Mouse (Mus musculus) forebrain, embryonic 12.5 days (tissue): ENCODE measurements at regions not wholly inside any gene's neighbourhood (a gene's known extent, or its start where the extent isn't known, plus 50 kb on each side); places are given as distances from the start of the nearest gene placed in this dataset.

ENCODE experiments used
- ATAC-seq: fragments of 200-750 bp; cut with Nextera tagmentation; 2 replicates; pipeline ENCODE4 v1.8.0; 2017; ENCODE audit warnings: moderate TSS enrichment; ENCODE audit not compliant: low FRiP score
- H3K27ac ChIP-seq: fragments of 300-500 bp; sonication (generic); 2 replicates; pipeline ENCODE4 v1.5.1; 2016; ENCODE audit warnings: mild to moderate bottlenecking
- H3K27me3 ChIP-seq: fragments of 300-500 bp; sonication (generic); 2 replicates; pipeline ENCODE4 v1.6.1; 2016; ENCODE audit warnings: mild to moderate bottlenecking
- H3K36me3 ChIP-seq: fragments of 300-500 bp; sonication (generic); replicated peaks from 2 replicates; pipeline ENCODE4 v1.6.1; 2016; ENCODE audit warnings: mild to moderate bottlenecking
- H3K4me1 ChIP-seq: fragments of 300-500 bp; sonication (generic); 2 replicates; pipeline ENCODE4 v1.6.1; 2016
- H3K4me2 ChIP-seq: fragments of 300-500 bp; sonication (generic); 2 replicates; pipeline ENCODE4 v1.6.1; 2016; ENCODE audit warnings: mild to moderate bottlenecking, moderate library complexity
- H3K4me3 ChIP-seq: fragments of 300-500 bp; sonication (generic); replicated peaks from 2 replicates; pipeline ENCODE4 v1.5.1; 2016; ENCODE audit warnings: mild to moderate bottlenecking
- H3K9ac ChIP-seq: fragments of 300-500 bp; sonication (generic); 2 replicates; pipeline ENCODE4 v1.6.1; 2016; ENCODE audit warnings: mild to moderate bottlenecking
- H3K9me3 ChIP-seq: fragments of 300-500 bp; sonication (generic); 2 replicates; pipeline ENCODE4 v1.6.1; 2016
- WGBS: fragments of 180-500 bp; shearing (Covaris S2); methylation state at CpG from one replicate; pipeline ENCODE4 v1.1.7; 2016; 5-methylcytosine and 5-hydroxymethylcytosine counted together

- 71% methylated on average over 1 of the region's 1 CpGs for WGBS
- no peak for ATAC-seq
- Histone ChIP-seq H3K9ac (no peak overlapping the region), H3K27ac (no peak overlapping the region), H3K36me3 (no peaks in the 10 kb centered on the region), H3K4me1 (no peaks in the 10 kb centered on the region), H3K27me3 (no peaks in the 10 kb centered on the region), H3K4me2 (no peak overlapping the region), H3K4me3 (no peak overlapping the region), H3K9me3 (no peaks in the 10 kb centered on the region)
Measured at GRCm38 (mm10) chr3:16369629-16370028, 363.4 kb upstream of the Gm5150 start.

DNA sequence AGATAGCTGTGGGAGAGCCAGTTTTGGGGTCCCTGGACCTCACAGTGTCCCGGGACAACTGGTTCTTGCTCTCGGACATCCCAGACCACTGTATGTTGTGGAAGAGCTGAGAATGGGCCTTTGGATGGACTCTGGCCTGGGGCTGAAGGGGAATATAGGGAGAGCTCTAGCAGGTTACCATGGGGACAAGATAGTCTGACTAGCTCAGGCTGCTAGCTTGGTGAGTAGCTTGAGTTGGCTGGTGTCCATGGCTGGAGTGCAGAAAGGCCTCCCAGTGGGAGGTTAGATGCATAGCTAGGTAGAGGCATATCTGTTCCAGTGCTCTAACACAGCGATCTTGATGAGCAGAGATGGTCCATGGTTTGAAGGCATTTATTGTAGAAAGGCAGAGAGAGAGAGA, 356.9 kb upstream of the Gm5150 start:
- ATAC-seq, result no peak
- H3K27me3 ChIP-seq, result no peaks in the 10 kb centered on the region
- no peak overlapping the region for H3K9ac ChIP-seq
- no peaks in the 10 kb centered on the region for H3K9me3 ChIP-seq
- H3K4me1 ChIP-seq, result no peaks in the 10 kb centered on the region
- no peak overlapping the region for H3K4me2 ChIP-seq
- H3K36me3 ChIP-seq, result no peaks in the 10 kb centered on the region
- H3K27ac ChIP-seq, result no peak overlapping the region
- WGBS, result 87% methylated on average over 3 of the region's 3 CpGs
- H3K4me3 ChIP-seq, result no peak overlapping the region

- ATAC-seq, result no peak
- Histone ChIP-seq H3K36me3 (no peaks in the 10 kb centered on the region), H3K4me1 (no peaks in the 10 kb centered on the region), H3K4me3 (no peak overlapping the region), H3K9ac (no peak overlapping the region), H3K27me3 (no peaks in the 10 kb centered on the region), H3K4me2 (no peak overlapping the region), H3K9me3 (no peaks in the 10 kb centered on the region), H3K27ac (no peak overlapping the region)
Measured at GRCm38 (mm10) chr3:16358999-16359398, 352.8 kb upstream of the Gm5150 start.

- H3K4me3 ChIP-seq, result no peak overlapping the region
- no peaks in the 10 kb centered on the region for H3K36me3 ChIP-seq
- no peak overlapping the region for H3K9ac ChIP-seq
- H3K9me3 ChIP-seq, result no peaks in the 10 kb centered on the region
- H3K27me3 ChIP-seq, result no peaks in the 10 kb centered on the region
- no peak overlapping the region for H3K27ac ChIP-seq
- no peaks in the 10 kb centered on the region for H3K4me1 ChIP-seq
- no peak overlapping the region for H3K4me2 ChIP-seq
- no peak for ATAC-seq
Measured at GRCm38 (mm10) chr3:16330750-16331149, 324.5 kb upstream of the Gm5150 start.

- peak; percentile 61; the same call in 1 of the 2 replicates for ATAC-seq
- H3K27me3 ChIP-seq, result no peaks in the 10 kb centered on the region
- WGBS, result 52% methylated on average over 3 of the region's 3 CpGs
- no peak overlapping the region for H3K27ac ChIP-seq
- no peak overlapping the region for H3K9ac ChIP-seq
- no peak overlapping the region for H3K4me3 ChIP-seq
- H3K4me2 ChIP-seq, result no peak overlapping the region
- no peaks in the 10 kb centered on the region for H3K36me3 ChIP-seq
- H3K4me1 ChIP-seq, result no peaks in the 10 kb centered on the region
- no peaks in the 10 kb centered on the region for H3K9me3 ChIP-seq
Measured at GRCm38 (mm10) chr3:16310834-16311233, 304.6 kb upstream of the Gm5150 start.

DNA sequence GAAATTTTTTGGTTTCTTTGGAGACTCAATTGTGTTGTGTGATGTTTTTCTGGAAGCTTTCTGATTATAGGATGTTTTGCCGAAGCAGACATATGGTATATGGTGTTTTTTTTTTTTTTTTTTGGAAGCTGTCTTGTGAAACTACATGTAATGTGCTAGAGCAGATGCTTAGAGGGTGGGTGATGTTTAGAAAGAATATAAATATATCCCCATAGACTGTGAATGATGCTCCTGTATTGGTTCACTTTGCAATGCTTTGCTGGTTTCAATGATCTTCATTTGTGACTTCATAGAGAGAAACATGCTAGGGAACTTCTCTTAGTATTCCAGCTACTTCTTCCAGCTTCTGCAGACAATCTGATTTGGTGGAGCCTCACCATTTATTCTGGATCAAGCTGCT, 271.2 kb upstream of the Gm5150 start:
- Histone ChIP-seq H3K36me3 (no peaks in the 10 kb centered on the region), H3K9me3 (no peaks in the 10 kb centered on the region), H3K27ac (no peak overlapping the region), H3K9ac (no peak overlapping the region), H3K27me3 (no peaks in the 10 kb centered on the region), H3K4me3 (no peak overlapping the region), H3K4me2 (no peak overlapping the region), H3K4me1 (no peaks in the 10 kb centered on the region)
- WGBS, result 92% methylated on average over 1 of the region's 1 CpGs
- ATAC-seq, result no peak
